Mouse (Mus musculus): ENCODE data around the gene Pigr. TPM values are rescaled to one million over a fixed set of nuclear protein-coding genes. Genes with fewer than 3 reads are reported as not detected.

The Pigr gene
- total and polyA plus RNA-seq, 3 experiments, result 3.1 TPM; not detected in 2

DNA sequence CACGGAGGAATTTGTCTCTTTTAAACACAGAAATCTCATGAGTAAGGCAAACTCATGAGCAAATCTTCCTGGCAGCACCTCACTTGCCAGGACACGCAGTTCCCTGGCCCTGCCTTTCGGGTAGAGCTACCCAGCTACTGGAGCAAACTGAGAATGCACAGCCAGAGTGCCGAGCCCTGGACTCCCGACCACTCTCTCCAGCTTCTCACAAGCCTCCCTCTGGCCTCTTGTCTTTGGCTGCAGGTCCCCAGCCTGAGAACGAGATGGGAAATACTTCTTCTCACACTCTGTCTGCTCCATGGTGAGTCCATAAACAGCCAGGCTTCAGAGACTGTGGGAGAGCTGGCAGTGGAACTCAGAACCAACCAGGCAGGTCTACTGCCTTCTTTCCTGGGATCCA is 23.5 kb upstream of the Pigr start:
- H3K27ac ChIP-seq, result no peak overlapping the region
- H3K9ac ChIP-seq (ENCODE audit: low read depth, low read length), result no peak overlapping the region
- H3K79me2 ChIP-seq (replicated peaks; ENCODE audit: control insufficient read depth, insufficient read depth, low read length), result no peaks in the 10 kb centered on the region
- 67% methylated on average over 6 of the region's 6 CpGs for WGBS
- H3K4me3 ChIP-seq, result no peak overlapping the region
- DNase-seq, result no peak
- no peaks in the 10 kb centered on the region for H3K4me1 ChIP-seq (ENCODE audit: control insufficient read depth, insufficient read depth, low read length)
- no peaks in the 10 kb centered on the region for H3K36me3 ChIP-seq (ENCODE audit: control insufficient read depth, insufficient read depth, low read length)
- intact Hi-C loops (cut with DNase I), result no loop called here
- TF ChIP-seq EP300 (IDR thresholded peaks at IDR 0.05; ENCODE audit: insufficient read depth, low read depth, low read length), result no peak
- no peaks in the 10 kb centered on the region for H3K27me3 ChIP-seq (ENCODE audit: control insufficient read depth, insufficient read depth, low read length)

DNA sequence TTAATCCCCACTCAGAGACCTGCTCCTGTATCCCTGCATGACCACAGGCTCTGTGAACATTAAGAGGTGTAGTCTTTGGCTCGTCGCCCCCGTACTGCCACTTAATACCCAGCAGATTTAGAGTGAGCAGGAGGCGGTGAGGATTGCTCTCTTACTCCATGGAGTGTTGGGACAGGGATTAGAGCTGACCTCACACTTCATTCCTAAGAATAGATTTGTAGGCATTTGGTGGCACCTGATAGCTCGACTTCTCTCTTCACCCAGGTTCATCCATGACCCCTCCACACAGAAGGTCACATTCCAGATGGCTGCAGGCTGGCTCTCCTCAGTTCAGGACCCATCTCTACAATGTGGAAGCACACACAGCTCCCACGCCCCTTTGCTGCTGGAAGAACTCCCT is 22.2 kb upstream of the Pigr start:
- Histone ChIP-seq H3K4me3 (no peak overlapping the region), H3K9ac (ENCODE audit: low read depth, low read length) (no peak overlapping the region), H3K27me3 (ENCODE audit: control insufficient read depth, insufficient read depth, low read length) (no peaks in the 10 kb centered on the region), H3K4me1 (ENCODE audit: control insufficient read depth, insufficient read depth, low read length) (no peaks in the 10 kb centered on the region), H3K79me2 (replicated peaks; ENCODE audit: control insufficient read depth, insufficient read depth, low read length) (no peaks in the 10 kb centered on the region), H3K36me3 (ENCODE audit: control insufficient read depth, insufficient read depth, low read length) (no peaks in the 10 kb centered on the region), H3K27ac (no peak overlapping the region)
- no peak for DNase-seq
- no peak for TF ChIP-seq EP300 (IDR thresholded peaks at IDR 0.05; ENCODE audit: insufficient read depth, low read depth, low read length)
- TF ChIP-seq POLR2A (IDR thresholded peaks at IDR 0.05; ENCODE audit: insufficient read depth, low read depth, low read length), result no peak
- no peak for TF ChIP-seq CTCF (IDR thresholded peaks at IDR 0.05)
- 51% methylated on average over 6 of the region's 6 CpGs for WGBS
- intact Hi-C loops (cut with DNase I), result no loop called here

DNA sequence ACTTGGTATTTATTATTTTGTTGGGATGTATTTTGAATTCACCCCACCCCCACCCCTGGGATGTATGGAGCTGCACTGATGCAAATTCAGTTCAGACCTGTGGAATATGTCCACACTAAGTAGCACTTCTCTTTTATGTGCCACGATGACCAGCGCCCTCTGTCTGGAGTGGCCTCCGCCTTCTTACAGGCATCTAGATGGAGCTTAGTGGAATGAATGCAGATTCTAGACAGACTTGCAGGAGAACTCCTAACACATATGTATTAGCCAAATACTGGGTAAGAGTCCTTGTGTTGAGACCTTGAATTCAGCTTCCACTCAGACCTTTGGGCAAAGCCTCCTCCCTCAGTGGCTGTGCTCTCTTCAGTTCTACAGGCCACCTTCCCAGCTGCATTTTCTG is 15.6 kb upstream of the Pigr start:
- Histone ChIP-seq H3K27me3 (ENCODE audit: control insufficient read depth, insufficient read depth, low read length) (no peaks in the 10 kb centered on the region), H3K27ac (no peak overlapping the region), H3K4me3 (no peak overlapping the region), H3K9ac (ENCODE audit: low read depth, low read length) (no peak overlapping the region), H3K36me3 (ENCODE audit: control insufficient read depth, insufficient read depth, low read length) (no peaks in the 10 kb centered on the region), H3K4me1 (ENCODE audit: control insufficient read depth, insufficient read depth, low read length) (no peaks in the 10 kb centered on the region), H3K79me2 (replicated peaks; ENCODE audit: control insufficient read depth, insufficient read depth, low read length) (no peaks in the 10 kb centered on the region)
- DNase-seq, result no peak
- TF ChIP-seq CTCF (IDR thresholded peaks at IDR 0.05), result no peak
- TF ChIP-seq POLR2A (IDR thresholded peaks at IDR 0.05; ENCODE audit: insufficient read depth, low read depth, low read length), result no peak
- TF ChIP-seq EP300 (IDR thresholded peaks at IDR 0.05; ENCODE audit: insufficient read depth, low read depth, low read length), result no peak
- intact Hi-C loops (cut with DNase I), result no loop called here
- 86% methylated on average over 3 of the region's 3 CpGs for WGBS

DNA sequence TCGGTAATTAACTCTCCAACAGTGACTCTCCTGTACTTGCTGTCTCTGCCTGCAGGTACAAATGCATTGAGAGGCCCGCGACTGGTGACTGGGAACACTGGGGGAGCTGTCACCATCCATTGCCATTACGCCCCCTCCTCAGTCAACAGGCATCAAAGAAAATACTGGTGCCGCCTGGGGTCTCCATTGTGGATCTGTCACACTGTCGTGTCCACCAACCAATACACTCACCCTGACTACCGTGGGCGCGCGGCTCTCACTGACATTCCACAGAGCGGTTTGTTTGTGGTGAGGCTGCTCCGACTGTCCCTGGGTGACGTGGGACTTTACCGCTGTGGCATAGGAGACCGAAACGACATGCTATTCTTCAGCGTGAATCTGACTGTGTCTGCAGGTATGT is 15.2 kb upstream of the Pigr start:
- WGBS, result 76% methylated on average over 17 of the region's 17 CpGs

DNA sequence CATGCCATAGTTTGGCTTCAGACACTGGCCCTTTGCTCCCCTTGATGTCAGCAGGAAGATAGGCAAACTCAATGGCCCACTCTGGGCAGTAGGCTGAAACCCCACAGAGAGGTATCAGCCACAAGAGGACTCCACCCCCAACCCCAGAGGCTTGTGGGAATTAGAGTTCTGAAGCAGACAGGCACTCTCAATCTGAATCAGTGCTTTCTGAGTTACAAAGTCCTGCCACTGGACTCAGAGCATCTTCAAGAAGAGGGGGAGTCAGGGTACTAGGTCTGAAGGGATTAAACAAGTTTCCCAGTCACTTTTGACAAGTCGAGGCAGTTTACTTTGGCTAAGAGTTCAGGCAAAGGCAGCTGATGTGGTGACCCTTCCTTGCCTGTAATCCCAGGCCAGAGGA is 6.7 kb upstream of the Pigr start:
- DNase-seq, result no peak
- H3K4me3 ChIP-seq, result no peak overlapping the region
- H3K36me3 ChIP-seq (ENCODE audit: control insufficient read depth, insufficient read depth, low read length), result no peaks in the 10 kb centered on the region
- no peaks in the 10 kb centered on the region for H3K4me1 ChIP-seq (ENCODE audit: control insufficient read depth, insufficient read depth, low read length)
- H3K9ac ChIP-seq (ENCODE audit: low read depth, low read length), result no peak overlapping the region
- intact Hi-C loops (cut with DNase I), result no loop called here
- TF ChIP-seq EP300 (IDR thresholded peaks at IDR 0.05; ENCODE audit: insufficient read depth, low read depth, low read length) (no peak), POLR2A (IDR thresholded peaks at IDR 0.05; ENCODE audit: insufficient read depth, low read depth, low read length) (no peak), CTCF (IDR thresholded peaks at IDR 0.05) (no peak)
- H3K79me2 ChIP-seq (replicated peaks; ENCODE audit: control insufficient read depth, insufficient read depth, low read length), result no peaks in the 10 kb centered on the region
- 53% methylated on average over 1 of the region's 1 CpGs for WGBS
- no peaks in the 10 kb centered on the region for H3K27me3 ChIP-seq (ENCODE audit: control insufficient read depth, insufficient read depth, low read length)
- H3K27ac ChIP-seq, result no peak overlapping the region

More for the DNA sequence above, 15.2 kb upstream of the Pigr start:
- Histone ChIP-seq H3K9ac (ENCODE audit: low read depth, low read length) (no peak overlapping the region), H3K79me2 (replicated peaks; ENCODE audit: control insufficient read depth, insufficient read depth, low read length) (no peaks in the 10 kb centered on the region), H3K4me3 (no peak overlapping the region), H3K4me1 (ENCODE audit: control insufficient read depth, insufficient read depth, low read length) (no peaks in the 10 kb centered on the region), H3K27me3 (ENCODE audit: control insufficient read depth, insufficient read depth, low read length) (no peaks in the 10 kb centered on the region), H3K27ac (no peak overlapping the region), H3K36me3 (ENCODE audit: control insufficient read depth, insufficient read depth, low read length) (no peaks in the 10 kb centered on the region)
- intact Hi-C loops (cut with DNase I), result no loop called here
- DNase-seq, result no peak
- no peak for TF ChIP-seq POLR2A (IDR thresholded peaks at IDR 0.05; ENCODE audit: insufficient read depth, low read depth, low read length)
- TF ChIP-seq EP300 (IDR thresholded peaks at IDR 0.05; ENCODE audit: insufficient read depth, low read depth, low read length), result no peak
- no peak for TF ChIP-seq CTCF (IDR thresholded peaks at IDR 0.05)

DNA sequence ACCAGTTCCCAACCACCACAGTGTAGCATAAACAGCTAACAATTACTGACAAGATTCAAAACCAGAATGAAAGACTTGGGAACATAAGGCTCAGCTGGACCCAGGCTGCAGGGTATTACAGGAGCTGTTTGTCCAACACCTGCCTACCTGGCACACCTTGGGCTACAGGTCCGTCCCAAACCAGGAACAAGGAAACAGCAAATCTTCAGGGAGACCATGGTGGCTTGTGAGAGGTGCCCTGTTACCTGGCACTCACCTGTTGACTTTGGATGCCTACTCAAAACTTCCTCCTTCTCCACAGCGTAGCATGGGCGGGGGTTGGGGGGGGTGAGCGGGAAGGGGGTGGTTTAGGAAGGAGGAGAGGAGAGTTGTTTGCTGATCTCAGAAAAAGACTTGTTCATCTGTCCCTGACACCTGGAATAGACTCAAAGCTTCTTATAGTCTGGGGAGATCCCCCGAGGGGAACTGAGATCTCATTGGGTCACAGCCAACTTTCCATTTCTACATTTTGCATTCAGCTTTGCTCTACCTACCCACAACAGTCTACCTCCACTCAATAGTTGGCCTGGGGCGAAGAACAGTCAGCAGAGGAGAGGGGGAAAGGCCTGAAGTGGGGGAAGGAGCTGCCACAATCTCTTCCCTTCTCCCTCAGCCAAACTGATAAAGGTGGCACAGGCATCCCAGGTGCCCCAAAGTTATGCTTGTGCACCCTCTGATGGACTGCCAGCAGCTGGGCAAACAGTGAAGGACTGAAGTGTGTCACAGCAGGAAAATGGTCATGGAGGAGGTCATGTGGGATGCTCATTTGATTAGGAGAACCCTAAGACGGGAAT is 6.0 kb upstream of the Pigr start:
- Histone ChIP-seq H3K79me2 (replicated peaks; ENCODE audit: control insufficient read depth, insufficient read depth, low read length) (no peaks in the 10 kb centered on the region), H3K36me3 (ENCODE audit: control insufficient read depth, insufficient read depth, low read length) (no peaks in the 10 kb centered on the region), H3K9ac (ENCODE audit: low read depth, low read length) (no peak overlapping the region), H3K4me1 (ENCODE audit: control insufficient read depth, insufficient read depth, low read length) (no peaks in the 10 kb centered on the region), H3K27ac (no peak overlapping the region), H3K27me3 (ENCODE audit: control insufficient read depth, insufficient read depth, low read length) (no peaks in the 10 kb centered on the region), H3K4me3 (no peak overlapping the region)
- TF ChIP-seq POLR2A (IDR thresholded peaks at IDR 0.05; ENCODE audit: insufficient read depth, low read depth, low read length) (no peak), EP300 (IDR thresholded peaks at IDR 0.05; ENCODE audit: insufficient read depth, low read depth, low read length) (no peak), CTCF (IDR thresholded peaks at IDR 0.05) (no peak)
- no peak for DNase-seq
- WGBS, result 78% methylated on average over 7 of the region's 7 CpGs
- intact Hi-C loops (cut with DNase I), result no loop called here
